Mouse (Mus musculus) MEL (cell line): Measurements from ENCODE around the gene Olfr130. TPM values are rescaled to one million over a fixed set of nuclear protein-coding genes. Genes with fewer than 3 reads are reported as not detected.

ENCODE experiments used
- DNase-seq: peaks from one replicate; pipeline ENCODE4 v3.0.0; 2011; ENCODE audit warnings: low read depth, low spot score
- H3K27ac ChIP-seq: 2 replicates; pipeline ENCODE4 v1.5.1; 2012; ENCODE audit warnings: low read depth, mild to moderate bottlenecking, control low read depth, low read length, moderate library complexity; ENCODE audit not compliant: control insufficient read depth
- H3K27me3 ChIP-seq, 2 experiments: fragments of 150-350 bp in 1 of 2; sonication (generic) in 1 of 2; 2 replicates each; pipeline ENCODE4 v1.6.1; 2012; ENCODE audit warnings: low read length in 2 of 2, mild to moderate bottlenecking in 2 of 2, improper control_type of control experiment in 1 of 2, moderate library complexity in 1 of 2; ENCODE audit not compliant: insufficient read depth in 2 of 2, control insufficient read depth in 1 of 2
- H3K36me3 ChIP-seq, 2 experiments: 2 replicates each; pipeline ENCODE4 v1.6.1; 2012 to 2014; ENCODE audit warnings: low read length in 2 of 2, improper control_type of control experiment in 1 of 2, inconsistent platforms in 1 of 2, mild to moderate bottlenecking in 1 of 2; ENCODE audit not compliant: insufficient read depth in 2 of 2, control insufficient read depth in 1 of 2
- H3K4me1 ChIP-seq, 2 experiments: fragments of 150-350 bp in 1 of 2; sonication (generic) in 1 of 2; 2 replicates each; pipeline ENCODE4 v1.6.1; 2012; ENCODE audit warnings: low read length in 2 of 2, improper control_type of control experiment in 1 of 2, mild to moderate bottlenecking in 1 of 2; ENCODE audit not compliant: insufficient read depth in 2 of 2, control insufficient read depth in 1 of 2
- H3K4me3 ChIP-seq, 2 experiments: fragments of 150-350 bp in 1 of 2; sonication (generic) in 1 of 2; 2 replicates each; pipeline ENCODE4 v1.5.1; 2012; ENCODE audit warnings: low read depth in 2 of 2, low read length in 2 of 2, mild to moderate bottlenecking in 2 of 2, moderate library complexity in 2 of 2, control low read depth in 1 of 2, improper control_type of control experiment in 1 of 2; ENCODE audit not compliant: control insufficient read depth in 1 of 2, insufficient read depth in 1 of 2
- H3K79me2 ChIP-seq: 2 replicates; pipeline ENCODE4 v1.6.1; 2012; ENCODE audit warnings: mild to moderate bottlenecking, low read length, moderate library complexity; ENCODE audit not compliant: control insufficient read depth, poor library complexity, insufficient read depth
- H3K9ac ChIP-seq: 2 replicates; pipeline ENCODE4 v1.6.1; 2012; ENCODE audit warnings: low read depth, mild to moderate bottlenecking, control low read depth, low read length, moderate library complexity; ENCODE audit not compliant: control insufficient read depth, poor library complexity, severe bottlenecking
- H3K9me3 ChIP-seq: fragments of 150-350 bp; sonication (generic); replicated peaks from 2 replicates; pipeline ENCODE4 v1.6.1; 2012; ENCODE audit warnings: mild to moderate bottlenecking, low read length, improper control_type of control experiment, moderate library complexity; ENCODE audit not compliant: insufficient read depth
- CHD1 ChIP-seq: IDR thresholded peaks from 2 replicates; pipeline ENCODE4 v1.6.1; 2012; ENCODE audit warnings: low read depth, mild to moderate bottlenecking, inconsistent platforms, low read length, improper control_type of control experiment
- CTCF ChIP-seq, 3 experiments: IDR thresholded peaks in 2 of 3; conservative IDR thresholded peaks in 1 of 3; 2 replicates each; pipeline ENCODE4 v1.5.1; 2011 to 2012; ENCODE audit warnings: low read length in 3 of 3, low read depth in 2 of 3, mild to moderate bottlenecking in 2 of 3, improper control_type of control experiment in 1 of 3, inconsistent platforms in 1 of 3, mixed read lengths in 1 of 3, moderate library complexity in 1 of 3; ENCODE audit not compliant: control insufficient read depth in 1 of 3, insufficient read depth in 1 of 3, poor library complexity in 1 of 3, severe bottlenecking in 1 of 3
- EP300 ChIP-seq, 2 experiments: IDR thresholded peaks; 2 replicates each; pipeline ENCODE4 v1.6.1; 2011; ENCODE audit warnings: improper control_type of control experiment in 2 of 2, low read length in 2 of 2, low read depth in 1 of 2, mild to moderate bottlenecking in 1 of 2
- GABPA ChIP-seq: IDR thresholded peaks from 2 replicates; pipeline ENCODE4 v1.6.1; 2012; ENCODE audit warnings: low read depth, mild to moderate bottlenecking, inconsistent platforms, low read length, improper control_type of control experiment, moderate library complexity
- GATA1 ChIP-seq: IDR thresholded peaks from 2 replicates; pipeline ENCODE4 v1.6.1; 2011; ENCODE audit warnings: low read depth, low read length, improper control_type of control experiment
- HCFC1 ChIP-seq: IDR thresholded peaks from 2 replicates; pipeline ENCODE4 v1.6.1; 2012; ENCODE audit warnings: low read depth, mild to moderate bottlenecking, inconsistent platforms, low read length, improper control_type of control experiment, moderate library complexity
- MAZ ChIP-seq: IDR thresholded peaks from 2 replicates; pipeline ENCODE4 v1.6.1; 2012; ENCODE audit warnings: low read depth, mild to moderate bottlenecking, inconsistent platforms, low read length, improper control_type of control experiment
- TBP ChIP-seq: IDR thresholded peaks from 2 replicates; pipeline ENCODE4 v1.8.0; 2011; ENCODE audit warnings: low read depth, low read length, improper control_type of control experiment
- ZC3H11A ChIP-seq: IDR thresholded peaks from 2 replicates; pipeline ENCODE4 v1.6.1; 2012; ENCODE audit warnings: low read depth, mild to moderate bottlenecking, inconsistent platforms, low read length, improper control_type of control experiment
- polyA plus RNA-seq, 2 experiments: library from polyadenylated mRNA; stranded (reverse) in 1 of 2; unstranded in 1 of 2; fragments of >175 nt in 1 of 2; fragments of >200 nt in 1 of 2; gene quantifications; 2 replicates each; pipeline versions ENCODE4 v1.2.1 to v1.2.4; 2012; ENCODE audit warnings: low replicate concordance in 2 of 2, low read depth in 1 of 2; ENCODE audit not compliant: insufficient read length in 2 of 2, insufficient read depth in 1 of 2, missing spikeins in 1 of 2
- total RNA-seq: library from RNA; depleted of rRNA; stranded (reverse); fragments of 300-350 nt; gene quantifications from 2 replicates; pipeline ENCODE4 v1.2.3, GENCODE M21; 2012; rRNA removed

Gene Olfr130
- total and polyA plus RNA-seq, 3 experiments = not detected

GRCm38 (mm10) chr17:38088593-38088992 lies 24.9 kb downstream of the Olfr130 start, which contains the start of gene Olfr131:
Gene Olfr131 (minus strand): TSS chr17:38088693.
- Histone ChIP-seq H3K79me2 (no peaks in the 10 kb centered on the region), H3K4me3 (no peak within 1 kb of the TSS), H3K36me3 (no peaks in the 10 kb centered on the region), H3K9me3 (no peaks in the 10 kb centered on the region), H3K4me1 (no peaks in the 10 kb centered on the region), H3K27ac (no peak within 1 kb of the TSS), H3K9ac (no peak within 1 kb of the TSS), H3K27me3 (no peaks in the 10 kb centered on the region)
- DNase-seq = no peak
- TF ChIP-seq EP300 (IDR thresholded peaks at IDR 0.05; ENCODE audit: low read depth in 1 of 2, low read length in 2 of 2) (no peak), ZC3H11A (no peak), TBP (no peak), GATA1 (no peak), CHD1 (no peak), MAZ (no peak), GABPA (no peak), HCFC1 (no peak), CTCF (IDR thresholded peaks at IDR 0.05 in 2 of 3, conservative IDR thresholded peaks at IDR 0.05 in 1 of 3; ENCODE audit: control insufficient read depth in 1 of 3, insufficient read depth in 1 of 3, low read depth in 2 of 3, low read length in 3 of 3, poor library complexity in 1 of 3, severe bottlenecking in 1 of 3) (no peak)

Other genes with a start within 250 kb of the Olfr130 start
- gene Olfr125, start 231.0 kb upstream of the Olfr130 start, total RNA-seq = not detected in 2 replicates
- gene Olfr125, start 231.0 kb upstream of the Olfr130 start, polyA plus RNA-seq = not detected
- not detected in 2 replicates for gene Olfr126, start 216.4 kb upstream of the Olfr130 start, total RNA-seq
- not detected for gene Olfr126, start 216.4 kb upstream of the Olfr130 start, polyA plus RNA-seq
- gene Olfr127, start 163.5 kb upstream of the Olfr130 start, total RNA-seq = not detected in 2 replicates
- under 1 TPM in 1 of 2 experiments, not detected in 1; 0.11 TPM for gene Olfr127, start 163.5 kb upstream of the Olfr130 start, polyA plus RNA-seq
- not detected in 2 replicates for gene Olfr128, start 143.4 kb upstream of the Olfr130 start, total RNA-seq
- not detected for gene Olfr128, start 143.4 kb upstream of the Olfr130 start, polyA plus RNA-seq
- gene Olfr761, start 110.8 kb upstream of the Olfr130 start, total RNA-seq = not detected in 2 replicates
- gene Olfr761, start 110.8 kb upstream of the Olfr130 start, polyA plus RNA-seq = not detected
- gene Olfr129, start 3.8 kb upstream of the Olfr130 start, total RNA-seq = not detected in 2 replicates
- gene Olfr129, start 3.8 kb upstream of the Olfr130 start, polyA plus RNA-seq = not detected
- gene Olfr131, start 24.8 kb downstream of the Olfr130 start, total RNA-seq = not detected in 2 replicates
- not detected for gene Olfr131, start 24.8 kb downstream of the Olfr130 start, polyA plus RNA-seq
- gene Olfr132, start 70.6 kb downstream of the Olfr130 start, total RNA-seq = not detected in 2 replicates
- not detected for gene Olfr132, start 70.6 kb downstream of the Olfr130 start, polyA plus RNA-seq
- gene Olfr133, start 81.4 kb downstream of the Olfr130 start, total RNA-seq = not detected in 2 replicates
- not detected for gene Olfr133, start 81.4 kb downstream of the Olfr130 start, polyA plus RNA-seq
- not detected in 2 replicates for gene Olfr134, start 107.5 kb downstream of the Olfr130 start, total RNA-seq
- not detected for gene Olfr134, start 107.5 kb downstream of the Olfr130 start, polyA plus RNA-seq
- not detected in 2 replicates for gene Olfr135, start 140.4 kb downstream of the Olfr130 start, total RNA-seq
- not detected for gene Olfr135, start 140.4 kb downstream of the Olfr130 start, polyA plus RNA-seq
- gene Olfr138, start 197.1 kb downstream of the Olfr130 start, total RNA-seq = not detected in 2 replicates
- gene Olfr138, start 197.1 kb downstream of the Olfr130 start, polyA plus RNA-seq = not detected
- gene Olfr137, start 243.6 kb downstream of the Olfr130 start, total RNA-seq = not detected in 2 replicates
- not detected for gene Olfr137, start 243.6 kb downstream of the Olfr130 start, polyA plus RNA-seq